Mouse (Mus musculus): ENCODE results near the gene Kremen1. TPM values are rescaled to one million over a fixed set of nuclear protein-coding genes. Genes with fewer than 3 reads are reported as not detected.

The Kremen1 gene
- polyA plus RNA-seq, 1 experiment from 2014 or later = 9.1 TPM

DNA sequence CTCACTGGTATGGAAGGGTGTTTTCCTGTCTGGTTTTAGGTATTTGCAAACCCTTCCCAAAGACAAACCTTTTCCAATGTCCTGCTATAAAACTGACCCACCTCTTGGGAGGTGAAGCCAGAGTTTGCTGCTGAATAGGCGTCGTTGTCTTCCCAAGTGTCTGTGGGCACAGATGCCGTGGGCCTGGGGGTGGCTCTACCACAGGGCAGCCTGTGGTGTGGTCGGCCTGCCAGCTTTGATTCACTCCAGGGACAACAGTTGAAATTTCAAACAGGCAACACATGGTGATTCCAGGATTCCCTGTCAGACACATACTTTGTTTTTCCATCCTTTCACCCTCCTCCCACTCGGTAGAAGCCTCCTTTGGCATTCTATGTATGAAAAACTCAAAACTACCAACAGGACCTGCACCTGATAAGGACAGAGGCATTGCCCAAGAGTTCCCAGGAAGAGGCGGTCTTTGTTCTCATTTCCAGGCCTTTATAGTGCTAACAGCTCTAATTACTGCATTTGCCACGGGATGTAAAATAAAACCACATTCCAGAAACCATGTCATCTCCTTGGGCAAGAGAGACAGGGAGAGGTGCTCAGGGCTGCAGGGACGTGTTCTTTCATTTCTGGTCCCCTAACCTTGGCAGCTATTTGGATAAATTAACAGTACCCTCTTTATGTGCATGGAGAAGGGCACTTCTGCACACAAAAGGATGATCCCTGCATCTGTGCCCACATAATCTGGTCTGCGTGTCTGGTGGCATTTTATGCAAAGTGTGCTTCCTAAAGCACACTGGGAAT, 10.1 kb upstream of the Kremen1 start:
- 58% methylated on average over 9 of the region's 9 CpGs for whole genome bisulfite sequencing

DNA sequence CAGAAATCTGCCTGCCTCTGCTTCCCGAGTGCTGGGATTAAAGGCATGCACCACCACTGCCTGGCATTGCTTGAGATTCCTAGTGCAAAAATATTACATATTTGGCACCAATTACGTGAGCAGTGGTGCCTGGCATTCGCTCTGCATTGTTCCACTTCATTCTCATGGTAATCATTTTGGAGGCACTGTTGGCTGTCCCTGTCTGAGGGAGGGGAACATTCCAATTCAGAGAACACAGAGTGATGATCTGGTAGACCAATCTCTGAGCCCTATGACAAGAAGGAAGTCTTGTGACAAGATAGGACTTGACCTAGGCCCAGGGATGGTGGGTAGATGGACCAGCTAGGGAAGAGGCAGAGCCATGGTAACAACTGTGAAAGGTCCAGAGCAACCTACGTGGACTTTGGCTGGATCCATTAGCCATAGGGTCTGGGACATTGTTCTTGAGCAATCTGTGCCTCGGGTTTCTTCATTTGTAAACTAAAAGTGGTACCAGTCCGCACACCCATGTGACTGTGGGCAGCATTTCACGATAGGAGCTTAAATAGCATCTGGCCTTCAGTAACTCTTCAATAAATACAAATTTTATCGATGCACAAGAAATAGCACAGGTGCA, 8.6 kb upstream of the Kremen1 start:
- Histone ChIP-seq H3K27ac (ENCODE audit: low read length) (no peak overlapping the region), H3K27me3 (replicated peaks; ENCODE audit: control insufficient read depth, insufficient read depth, low read length) (no peaks in the 10 kb centered on the region), H3K4me2 (ENCODE audit: low read depth, low read length) (no peak overlapping the region), H3K4me3 (ENCODE audit: low read length) (no peak overlapping the region), H3K4me1 (ENCODE audit: control insufficient read depth, insufficient read depth, low read length) (no peaks in the 10 kb centered on the region), H3K9me3 (ENCODE audit: control insufficient read depth, low read length) (no peaks in the 10 kb centered on the region), H3K36me3 (ENCODE audit: control insufficient read depth, insufficient read depth, low read length) (no peaks in the 10 kb centered on the region), H3K9ac (ENCODE audit: low read depth, low read length) (no peak overlapping the region)
- no peak for ATAC-seq
- WGBS = 90% methylated on average over 8 of the region's 8 CpGs

More for the DNA sequence above, 10.1 kb upstream of the Kremen1 start:
- H3K9ac ChIP-seq (ENCODE audit: low read depth, low read length) = no peak overlapping the region
- no peak overlapping the region for H3K4me2 ChIP-seq (ENCODE audit: low read depth, low read length)
- no peak overlapping the region for H3K27ac ChIP-seq (ENCODE audit: low read length)
- H3K4me3 ChIP-seq (ENCODE audit: low read length) = no peak overlapping the region
- no peak for ATAC-seq
- H3K36me3 ChIP-seq (ENCODE audit: control insufficient read depth, insufficient read depth, low read length) = no peaks in the 10 kb centered on the region
- H3K4me1 ChIP-seq (ENCODE audit: control insufficient read depth, insufficient read depth, low read length) = no peaks in the 10 kb centered on the region
- H3K9me3 ChIP-seq (ENCODE audit: control insufficient read depth, low read length) = no peaks in the 10 kb centered on the region
- no peaks in the 10 kb centered on the region for H3K27me3 ChIP-seq (replicated peaks; ENCODE audit: control insufficient read depth, insufficient read depth, low read length)

DNA sequence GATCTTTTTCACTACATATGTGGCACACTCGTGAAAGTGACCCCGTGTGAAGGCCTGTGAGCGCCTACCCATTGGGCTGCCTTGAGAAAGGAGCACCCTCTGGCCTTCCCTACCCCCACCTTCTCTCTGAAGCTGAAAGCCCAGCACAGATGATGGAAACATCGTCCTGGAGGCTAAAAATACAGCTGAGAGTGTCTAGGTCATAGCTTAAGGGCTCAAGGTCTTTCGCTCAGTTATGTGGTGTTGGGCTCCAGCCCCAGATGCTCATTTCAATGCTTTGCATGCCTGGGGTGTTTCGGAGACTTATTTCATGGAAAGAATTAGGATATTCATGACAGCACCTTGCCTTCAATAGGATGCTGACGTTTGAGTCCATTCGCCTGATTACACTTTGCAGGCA, 4.4 kb upstream of the Kremen1 start:
- 75% methylated on average over 8 of the region's 8 CpGs for WGBS
- Histone ChIP-seq H3K36me3 (ENCODE audit: control insufficient read depth, insufficient read depth, low read length) (no peaks in the 10 kb centered on the region), H3K9me3 (ENCODE audit: control insufficient read depth, low read length) (no peaks in the 10 kb centered on the region), H3K27me3 (replicated peaks; ENCODE audit: control insufficient read depth, insufficient read depth, low read length) (no peaks in the 10 kb centered on the region), H3K4me3 (ENCODE audit: low read length) (no peak overlapping the region), H3K27ac (ENCODE audit: low read length) (no peak overlapping the region), H3K9ac (ENCODE audit: low read depth, low read length) (no peak overlapping the region), H3K4me1 (ENCODE audit: control insufficient read depth, insufficient read depth, low read length) (0 out of 2 replicates have a peak, but pooled peaks cover 4% of the 10 kb centered on the region), H3K4me2 (ENCODE audit: low read depth, low read length) (no peak overlapping the region)
- ATAC-seq = no peak

DNA sequence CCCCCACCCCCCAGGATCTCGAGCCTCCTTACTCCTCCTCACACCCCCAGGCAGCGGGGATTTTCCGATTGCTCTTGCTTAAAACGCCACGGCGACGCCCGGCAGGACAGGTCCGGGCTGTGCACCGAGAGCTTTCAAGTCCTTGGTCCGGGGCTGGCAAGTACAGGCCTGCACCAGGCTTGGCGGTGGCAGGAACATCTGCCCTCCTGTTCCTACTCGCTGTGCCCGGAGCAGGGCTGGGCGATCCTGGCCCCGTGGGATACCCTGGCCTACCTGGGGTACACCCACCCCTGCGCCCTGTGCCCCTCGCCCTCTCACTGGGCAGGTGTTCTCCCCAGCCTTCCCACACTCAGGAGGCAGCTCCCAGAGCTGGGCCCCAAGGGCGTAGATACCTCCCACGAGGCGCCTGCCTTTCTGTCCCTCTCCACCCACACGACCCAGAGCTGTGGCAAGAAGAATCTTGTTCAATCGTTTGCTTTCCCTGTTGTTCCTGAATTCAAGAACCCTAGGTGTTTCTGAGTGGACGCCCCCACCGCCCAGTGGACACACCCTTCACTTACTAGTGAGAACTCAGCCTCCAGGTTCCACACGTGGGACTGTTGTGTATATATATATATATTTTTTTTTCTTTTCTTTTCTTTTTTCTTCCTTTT, 1.8 kb upstream of the Kremen1 start:
- WGBS = 64% methylated on average over 26 of the region's 26 CpGs
- Histone ChIP-seq H3K27ac (ENCODE audit: low read length) (no peak overlapping the region), H3K27me3 (replicated peaks; ENCODE audit: control insufficient read depth, insufficient read depth, low read length) (no peaks in the 10 kb centered on the region), H3K9ac (ENCODE audit: low read depth, low read length) (peak overlapping the region; percentile 24; the same call in 1 of the 2 replicates), H3K9me3 (ENCODE audit: control insufficient read depth, low read length) (no peaks in the 10 kb centered on the region), H3K4me1 (ENCODE audit: control insufficient read depth, insufficient read depth, low read length) (peaks cover 9% of the 10 kb centered on the region; the same call in 1 of the 2 replicates), H3K4me2 (ENCODE audit: low read depth, low read length) (no peak overlapping the region), H3K4me3 (ENCODE audit: low read length) (no peak overlapping the region), H3K36me3 (ENCODE audit: control insufficient read depth, insufficient read depth, low read length) (no peaks in the 10 kb centered on the region)
- ATAC-seq = no peak

DNA sequence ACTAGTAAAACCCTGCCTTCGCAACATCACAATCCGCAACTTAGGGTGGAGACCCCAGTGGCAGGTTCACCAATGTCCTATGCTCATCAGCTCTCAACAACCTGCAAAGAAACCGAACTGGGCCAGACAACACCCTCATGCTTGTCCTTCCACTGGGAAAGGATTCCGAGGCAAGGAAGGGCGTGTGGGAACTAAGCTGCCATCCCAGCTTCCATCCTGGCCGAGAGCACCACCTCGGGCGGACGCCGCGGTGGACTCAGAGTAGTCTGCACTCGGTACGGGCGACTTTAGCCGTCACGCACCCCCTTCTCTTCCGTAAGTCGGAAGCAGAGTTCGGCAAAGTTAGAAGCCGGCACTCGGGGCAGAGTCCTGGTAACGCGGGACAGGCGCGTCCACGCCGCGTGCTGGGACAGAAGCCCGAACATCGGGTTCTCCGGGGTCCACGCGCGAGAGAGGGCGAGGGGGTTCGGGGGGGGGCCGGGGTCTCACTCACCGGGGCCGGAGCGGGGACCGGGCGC, 357 bp downstream of the Kremen1 start:
- Histone ChIP-seq H3K9me3 (ENCODE audit: control insufficient read depth, low read length) (no peaks in the 10 kb centered on the region), H3K27ac (ENCODE audit: low read length) (peak overlapping the region; percentile 54), H3K27me3 (replicated peaks; ENCODE audit: control insufficient read depth, insufficient read depth, low read length) (no peaks in the 10 kb centered on the region), H3K4me2 (ENCODE audit: low read depth, low read length) (peak overlapping the region; percentile 79), H3K36me3 (ENCODE audit: control insufficient read depth, insufficient read depth, low read length) (no peaks in the 10 kb centered on the region), H3K4me1 (ENCODE audit: control insufficient read depth, insufficient read depth, low read length) (peaks cover 16% of the 10 kb centered on the region), H3K9ac (ENCODE audit: low read depth, low read length) (peak overlapping the region; percentile 93), H3K4me3 (ENCODE audit: low read length) (peak overlapping the region; percentile 93)
- 1% methylated on average over 42 of the region's 42 CpGs for WGBS
- ATAC-seq = peak; percentile 55

DNA sequence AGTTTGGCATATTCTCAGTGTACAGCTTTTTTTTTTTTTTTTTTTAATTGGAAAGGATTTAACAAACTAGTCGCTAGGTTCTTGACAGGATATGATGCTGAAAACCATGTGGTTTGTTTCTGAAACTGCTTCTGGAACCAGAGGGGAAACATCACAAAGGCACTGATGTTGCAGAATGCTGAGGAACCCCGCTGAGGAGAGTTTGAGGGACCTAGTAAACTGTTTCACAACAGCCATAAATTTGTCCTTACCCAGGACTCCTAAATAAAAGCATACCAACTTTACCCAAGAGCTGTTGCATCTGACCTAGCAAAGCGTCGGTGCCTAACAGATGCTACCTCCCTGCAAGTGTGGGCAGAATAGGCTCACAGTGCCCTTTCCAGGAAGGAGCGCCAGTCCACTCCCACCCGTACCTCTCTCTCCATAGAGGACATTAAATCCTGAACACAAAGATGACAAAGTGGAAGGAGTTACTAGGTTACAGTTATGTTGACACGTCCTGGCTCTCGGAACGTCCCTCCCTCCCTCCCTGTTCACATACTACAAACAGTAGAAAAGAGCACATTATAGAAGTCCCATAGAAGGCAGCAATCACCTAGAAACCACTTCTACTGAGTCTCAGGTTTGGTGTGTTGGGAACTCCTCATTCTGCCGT, 1.3 kb downstream of the Kremen1 start:
- no peak for ATAC-seq
- H3K27me3 ChIP-seq (replicated peaks; ENCODE audit: control insufficient read depth, insufficient read depth, low read length) = no peaks in the 10 kb centered on the region
- H3K4me3 ChIP-seq (ENCODE audit: low read length) = peak overlapping the region; percentile 93; the same call in 1 of the 2 replicates
- no peak overlapping the region for H3K27ac ChIP-seq (ENCODE audit: low read length)
- no peaks in the 10 kb centered on the region for H3K36me3 ChIP-seq (ENCODE audit: control insufficient read depth, insufficient read depth, low read length)
- WGBS = 49% methylated on average over 10 of the region's 10 CpGs
- no peak overlapping the region for H3K9ac ChIP-seq (ENCODE audit: low read depth, low read length)
- H3K4me1 ChIP-seq (ENCODE audit: control insufficient read depth, insufficient read depth, low read length) = peaks cover 16% of the 10 kb centered on the region
- peak overlapping the region; percentile 79 for H3K4me2 ChIP-seq (ENCODE audit: low read depth, low read length)
- H3K9me3 ChIP-seq (ENCODE audit: control insufficient read depth, low read length) = no peaks in the 10 kb centered on the region

DNA sequence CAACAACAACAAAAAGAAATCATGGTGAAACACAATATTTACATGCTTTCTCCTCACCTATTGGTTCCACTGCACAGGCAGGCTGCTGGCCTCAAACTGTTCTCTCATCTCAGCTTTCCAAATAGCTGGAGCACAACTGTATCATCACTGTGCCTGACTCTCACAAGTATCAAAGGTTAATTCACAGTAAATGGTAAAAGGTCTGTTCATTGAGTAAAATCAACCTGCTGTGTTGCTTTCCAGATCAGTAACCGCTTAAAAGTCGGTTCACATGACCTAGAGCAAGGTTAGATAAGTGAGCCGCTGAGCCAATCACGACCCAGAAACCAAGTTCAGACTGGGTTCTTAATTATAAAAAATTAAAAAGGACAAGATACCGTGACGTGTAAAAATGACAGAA, 3.3 kb downstream of the Kremen1 start:
- 93% methylated on average over 6 of the region's 6 CpGs for WGBS
- no peaks in the 10 kb centered on the region for H3K27me3 ChIP-seq (replicated peaks; ENCODE audit: control insufficient read depth, insufficient read depth, low read length)
- no peak overlapping the region for H3K9ac ChIP-seq (ENCODE audit: low read depth, low read length)
- ATAC-seq = no peak
- H3K4me3 ChIP-seq (ENCODE audit: low read length) = no peak overlapping the region
- peaks cover 13% of the 10 kb centered on the region for H3K4me1 ChIP-seq (ENCODE audit: control insufficient read depth, insufficient read depth, low read length)
- no peaks in the 10 kb centered on the region for H3K36me3 ChIP-seq (ENCODE audit: control insufficient read depth, insufficient read depth, low read length)
- H3K27ac ChIP-seq (ENCODE audit: low read length) = no peak overlapping the region
- H3K4me2 ChIP-seq (ENCODE audit: low read depth, low read length) = no peak overlapping the region
- no peaks in the 10 kb centered on the region for H3K9me3 ChIP-seq (ENCODE audit: control insufficient read depth, low read length)

DNA sequence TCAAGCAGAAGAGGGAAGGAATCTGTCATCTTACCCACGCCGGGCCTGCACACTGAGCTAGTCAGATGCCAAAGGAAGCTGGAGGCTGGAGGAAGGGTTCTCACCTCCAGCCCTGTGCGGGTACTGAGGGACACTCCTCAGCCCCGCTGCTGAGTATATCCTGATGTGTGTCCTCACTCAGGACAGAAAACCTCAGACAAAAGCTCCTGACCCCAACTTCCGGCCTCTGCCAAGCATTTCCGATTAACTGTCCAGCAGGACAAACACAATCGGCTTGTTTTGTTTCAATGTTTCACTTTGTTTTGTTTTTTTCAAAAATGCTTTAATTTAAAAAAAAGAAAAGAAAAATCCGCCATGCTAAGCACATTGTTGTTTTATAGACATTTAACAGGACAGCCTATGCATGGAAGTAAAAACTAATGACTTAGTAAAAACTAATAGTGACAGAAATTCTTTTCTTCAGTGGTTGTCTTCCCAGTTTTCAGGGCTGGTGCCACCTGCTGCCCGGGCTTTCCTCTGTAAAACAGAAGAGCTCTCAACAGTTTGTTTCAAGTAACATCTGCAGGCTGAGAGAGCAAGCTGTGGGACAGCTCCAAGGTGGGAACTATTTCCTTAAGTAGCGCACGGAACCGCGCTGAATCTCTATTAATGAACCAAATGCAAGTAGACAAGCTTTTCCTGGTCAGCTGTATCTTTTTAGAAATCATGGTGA, 4.1 kb downstream of the Kremen1 start:
- WGBS = 76% methylated on average over 13 of the region's 13 CpGs
- peaks cover 12% of the 10 kb centered on the region for H3K4me1 ChIP-seq (ENCODE audit: control insufficient read depth, insufficient read depth, low read length)
- H3K9ac ChIP-seq (ENCODE audit: low read depth, low read length) = no peak overlapping the region
- 0 out of 2 replicates have a peak overlapping the region, but pooled peaks have one; percentile 13 for H3K27ac ChIP-seq (ENCODE audit: low read length)
- H3K4me3 ChIP-seq (ENCODE audit: low read length) = no peak overlapping the region
- H3K27me3 ChIP-seq (replicated peaks; ENCODE audit: control insufficient read depth, insufficient read depth, low read length) = no peaks in the 10 kb centered on the region
- no peaks in the 10 kb centered on the region for H3K9me3 ChIP-seq (ENCODE audit: control insufficient read depth, low read length)
- H3K4me2 ChIP-seq (ENCODE audit: low read depth, low read length) = no peak overlapping the region
- no peak for ATAC-seq
- no peaks in the 10 kb centered on the region for H3K36me3 ChIP-seq (ENCODE audit: control insufficient read depth, insufficient read depth, low read length)

Data from intestine, embryonic 16.5 days (tissue).